Comparison of ENCODE assay signal across 9 mouse cellular contexts in genomic region chr12:108284455-108285224, GRCm38 (mm10). TPM values are rescaled to one million over a fixed set of nuclear protein-coding genes. Genes with fewer than 3 reads are reported as not detected.
DNase-seq lines count a peak whose midpoint lies in the region; ATAC-seq and TF ChIP-seq lines count a peak whose summit lies in the region.
"Had no signal": no experiment of that assay in that cellular context is flagged by ENCODE, and none has a peak within 500 bp of the region (broad histone marks: within the 10 kb centered on the region; RNA-seq: fewer than 3 reads in every experiment).

No protein-coding gene starts in this region.

- no peaks in the 10 kb centered on the region for H3K79me2 ChIP-seq in myocyte (ENCODE audit: control insufficient read depth, insufficient read depth)

- DNase-seq in heart, adult 11 months = no peak
- peak; percentile 74 for DNase-seq in brain, embryonic 14.5 days (ENCODE audit: low read depth)
- DNase-seq in hindbrain, embryonic 14.5 days (ENCODE audit: low spot score) = no peak
- DNase-seq in left cerebral cortex, adult 11 months (ENCODE audit: low spot score) = no peak
- DNase-seq in gastrocnemius, postnatal 14 days = no peak

- no peaks in the 10 kb centered on the region for H3K36me3 ChIP-seq in heart, embryonic 11.5 days (ENCODE audit: control insufficient read depth, insufficient read depth, low read length)
- no peaks in the 10 kb centered on the region for H3K36me3 ChIP-seq in hindbrain, embryonic 14.5 days (replicated peaks; ENCODE audit: control insufficient read depth, insufficient read depth)
- H3K36me3 ChIP-seq in myocyte (ENCODE audit: control insufficient read depth, insufficient read depth) = no peaks in the 10 kb centered on the region

- H3K9ac ChIP-seq in heart, embryonic 11.5 days (ENCODE audit: low read depth, low read length) = no peak overlapping the region
- 0 out of 2 replicates have a peak overlapping the region, but pooled peaks have one; percentile 20 for H3K9ac ChIP-seq in hindbrain, embryonic 14.5 days

- no peaks in the 10 kb centered on the region for H3K9me3 ChIP-seq in heart, embryonic 11.5 days (replicated peaks; ENCODE audit: control insufficient read depth, low read length)
- H3K9me3 ChIP-seq in hindbrain, embryonic 14.5 days (ENCODE audit: control insufficient read depth, low read length) = no peaks in the 10 kb centered on the region

- ATAC-seq in heart, embryonic 11.5 days (replicated peaks; ENCODE audit: insufficient number of reproducible peaks, low FRiP score, low TSS enrichment) = no peak
- 0 out of 2 replicates have a peak, but pooled peaks have one; percentile 39 for ATAC-seq in hindbrain, embryonic 14.5 days (ENCODE audit: low FRiP score)
- ATAC-seq in activated CD4-positive, CD25-positive, alpha-beta regulatory T cell, adult 4 months = no peak

- H3K4me2 ChIP-seq in heart, embryonic 11.5 days = peak overlapping the region; percentile 29
- peak overlapping the region; percentile 23 for H3K4me2 ChIP-seq in hindbrain, embryonic 14.5 days (replicated peaks)
- peak overlapping the region; percentile 12 for H3K4me2 ChIP-seq in myocyte (ENCODE audit: low read depth)

- no peak overlapping the region for H3ac ChIP-seq in myocyte (ENCODE audit: control insufficient read depth, insufficient read length)

- TF ChIP-seq POLR2A in brain, embryonic 14.5 days (IDR thresholded peaks at IDR 0.05; ENCODE audit: borderline replicate concordance, extremely low read depth, insufficient read depth, insufficient read length, poor library complexity, severe bottlenecking) = no peak
- TF ChIP-seq POLR2A in myocyte (IDR thresholded peaks at IDR 0.05; ENCODE audit: insufficient read length, low read depth) = no peak

- H3K4me3 ChIP-seq in heart, embryonic 11.5 days (ENCODE audit: low read depth, low read length) = no peak overlapping the region
- no peak overlapping the region for H3K4me3 ChIP-seq in hindbrain, embryonic 14.5 days (replicated peaks; ENCODE audit: low read length)
- H3K4me3 ChIP-seq in myocyte = no peak overlapping the region

- no peak overlapping the region for H3K27ac ChIP-seq in heart, embryonic 11.5 days (ENCODE audit: low read depth, low read length)
- peak overlapping the region; percentile 62 for H3K27ac ChIP-seq in hindbrain, embryonic 14.5 days

- TF ChIP-seq CTCF in brain, embryonic 14.5 days (IDR thresholded peaks at IDR 0.05; ENCODE audit: borderline replicate concordance, extremely low read depth, insufficient read depth, insufficient read length) = no peak

- H3K27me3 ChIP-seq in heart, embryonic 11.5 days (ENCODE audit: control insufficient read depth, insufficient read depth, low read length) = no peaks in the 10 kb centered on the region
- H3K27me3 ChIP-seq in hindbrain, embryonic 14.5 days (ENCODE audit: control insufficient read depth, insufficient read depth, low read length) = no peaks in the 10 kb centered on the region
- peaks cover 5% of the 10 kb centered on the region for H3K27me3 ChIP-seq in myocyte (ENCODE audit: control insufficient read depth, insufficient read depth, insufficient read length)

- WGBS in heart, embryonic 11.5 days (ENCODE audit: insufficient replicate concordance) = 29% methylated on average over 14 of the region's 14 CpGs
- 35% methylated on average over 14 of the region's 14 CpGs for WGBS in hindbrain, embryonic 14.5 days

- intact Hi-C loops in gastrocnemius, postnatal 14 days (cut with DNase I; ENCODE audit: low total_unique reads) = no loop called here

- peaks cover 13% of the 10 kb centered on the region; the same call in 1 of the 2 replicates for H3K4me1 ChIP-seq in heart, embryonic 11.5 days (ENCODE audit: control insufficient read depth, insufficient read depth, low read length)
- peaks cover 15% of the 10 kb centered on the region for H3K4me1 ChIP-seq in hindbrain, embryonic 14.5 days (replicated peaks; ENCODE audit: control insufficient read depth, insufficient read depth, low read length)

TF ChIP-seq in myocyte, 11 proteins besides CTCF, POLR2A, EP300 and RAD21:
- no peak for TF ChIP-seq MYOD1 (IDR thresholded peaks at IDR 0.05; ENCODE audit: control insufficient read depth in 1 of 3, insufficient read length in 2 of 3, low read depth in 2 of 3)
- TF ChIP-seq MYOG (IDR thresholded peaks at IDR 0.05; ENCODE audit: control insufficient read depth in 1 of 3, insufficient read depth in 1 of 3, insufficient read length in 2 of 3, low read depth in 2 of 3) = no peak
- no peak for TF ChIP-seq TCF3 (IDR thresholded peaks at IDR 0.05; ENCODE audit: insufficient read length, low read depth)
- no peak for TF ChIP-seq USF1 (IDR thresholded peaks at IDR 0.05; ENCODE audit: low read depth)
- TF ChIP-seq TCF12 (IDR thresholded peaks at IDR 0.05; ENCODE audit: insufficient read depth, poor library complexity, severe bottlenecking) = no peak
- TF ChIP-seq SRF (IDR thresholded peaks at IDR 0.05; ENCODE audit: control insufficient read depth, insufficient read length, low read depth) = no peak
- no peak for TF ChIP-seq MAX (IDR thresholded peaks at IDR 0.05; ENCODE audit: low read depth)
- no peak for TF ChIP-seq CEBPB (IDR thresholded peaks at IDR 0.05; ENCODE audit: insufficient read depth, poor library complexity, severe bottlenecking)
- no peak for TF ChIP-seq REST (IDR thresholded peaks at IDR 0.05; ENCODE audit: insufficient read depth, insufficient read length)
- TF ChIP-seq POLR2AphosphoS2 (IDR thresholded peaks at IDR 0.05; ENCODE audit: insufficient read length, low read depth) = no peak

RNA-seq across cellular contexts. Expression of gene Ccdc85c, which starts 9.4 kb away (rescaled TPM):
- polyA plus RNA-seq in heart, embryonic 11.5 days (2014; fragmentation: Nextera tagmentation; extraction: Ambion mirVana) = 6.3 and 7.8 TPM in 2 replicates
- 34.0 and 48.9 TPM in 2 replicates for polyA plus RNA-seq in brain, embryonic 14.5 days (2012; rRNA removed)
- polyA plus RNA-seq in hindbrain, embryonic 14.5 days (2014; fragmentation: Nextera tagmentation; extraction: Ambion mirVana) = 13.9 and 16.5 TPM in 2 replicates
- polyA plus RNA-seq in myocyte (2012; fragmentation: generic; extraction: Trizol) = 6.6 TPM
- total RNA-seq in gastrocnemius, postnatal 14 days (2021) = 1 to 10 TPM; 5.4 to 5.7 TPM
- under 1 TPM; 0.25 to 0.42 TPM for polyA plus RNA-seq in activated CD4-positive, CD25-positive, alpha-beta regulatory T cell, adult 4 months (2017; shearing (Covaris generic))

RNA-seq across cellular contexts. Expression of gene Hhipl1, which starts 21.4 kb away (rescaled TPM):
- 0.28 and 0.29 TPM in 2 replicates for polyA plus RNA-seq in heart, embryonic 11.5 days (2014; fragmentation: Nextera tagmentation; extraction: Ambion mirVana)
- polyA plus RNA-seq in brain, embryonic 14.5 days (2012; rRNA removed) = 3.9 and 4.3 TPM in 2 replicates
- 1.8 and 1.9 TPM in 2 replicates for polyA plus RNA-seq in hindbrain, embryonic 14.5 days (2014; fragmentation: Nextera tagmentation; extraction: Ambion mirVana)
- 13.5 TPM for polyA plus RNA-seq in myocyte (2012; fragmentation: generic; extraction: Trizol)
- total RNA-seq in gastrocnemius, postnatal 14 days (2021) = 1 to 10 TPM in 1 of 2 experiments, under 1 TPM in 1; 0.55 to 1.2 TPM
- under 1 TPM in 1 of 2 experiments, not detected in 1; 0.08 TPM for polyA plus RNA-seq in activated CD4-positive, CD25-positive, alpha-beta regulatory T cell, adult 4 months (2017; shearing (Covaris generic))
- total RNA-seq: megakaryocyte, adult 5-6 weeks had no signal

RNA-seq across cellular contexts. Expression of gene Cyp46a1, which starts 49.5 kb away (rescaled TPM):
- 4.3 and 5.5 TPM in 2 replicates for polyA plus RNA-seq in heart, embryonic 11.5 days (2014; fragmentation: Nextera tagmentation; extraction: Ambion mirVana)
- 31.0 and 52.6 TPM in 2 replicates for polyA plus RNA-seq in brain, embryonic 14.5 days (2012; rRNA removed)
- 22.7 and 23.5 TPM in 2 replicates for polyA plus RNA-seq in hindbrain, embryonic 14.5 days (2014; fragmentation: Nextera tagmentation; extraction: Ambion mirVana)
- 1.6 TPM for polyA plus RNA-seq in myocyte (2012; fragmentation: generic; extraction: Trizol)
- total RNA-seq in gastrocnemius, postnatal 14 days (2021) = under 1 TPM; 0.35 to 0.62 TPM
- polyA plus RNA-seq in activated CD4-positive, CD25-positive, alpha-beta regulatory T cell, adult 4 months (2017; shearing (Covaris generic)) = not detected
- total RNA-seq: megakaryocyte, adult 5-6 weeks had no signal
